Mouse (Mus musculus): ENCODE data around the gene Agbl4. TPM values are rescaled to one million over a fixed set of nuclear protein-coding genes. Genes with fewer than 3 reads are reported as not detected.

Gene Agbl4
- polyA plus RNA-seq, 1 experiment from 2014 or later, result 1.9 TPM

GRCm38 (mm10) chr4:111520006-111520405, 1122.5 kb downstream of the Agbl4 start:
- 99% methylated on average over 2 of the region's 2 CpGs for WGBS
- no peaks in the 10 kb centered on the region for H3K27me3 ChIP-seq

DNA sequence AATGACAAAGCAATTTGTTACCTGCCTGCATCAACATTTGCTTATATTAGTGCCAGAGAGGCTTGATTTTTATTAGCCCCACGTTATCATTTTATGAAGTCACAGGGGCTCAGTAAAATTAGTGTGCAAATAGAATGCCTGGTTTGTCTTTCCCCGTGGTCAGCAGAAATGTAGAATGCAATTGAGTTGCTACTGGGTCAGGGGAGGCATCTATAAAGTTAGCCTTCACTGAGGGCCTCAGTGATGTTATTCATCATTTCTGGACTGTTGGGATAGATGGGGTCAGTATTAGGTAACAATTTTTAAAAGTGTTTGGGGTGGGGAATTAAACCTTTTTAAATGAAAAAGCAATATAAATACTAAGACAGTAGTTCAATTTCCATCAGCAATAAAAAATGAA, 1125.5 kb downstream of the Agbl4 start:
- no peak for ATAC-seq (replicated peaks)
- Histone ChIP-seq H3K4me2 (replicated peaks) (no peak overlapping the region), H3K27me3 (no peaks in the 10 kb centered on the region), H3K9me3 (no peaks in the 10 kb centered on the region), H3K27ac (replicated peaks) (no peak overlapping the region), H3K9ac (replicated peaks) (no peak overlapping the region), H3K36me3 (no peaks in the 10 kb centered on the region), H3K4me3 (no peak overlapping the region), H3K4me1 (no peaks in the 10 kb centered on the region)
- 79% methylated on average over 2 of the region's 2 CpGs for WGBS

More at GRCm38 (mm10) chr4:111520006-111520405, 1122.5 kb downstream of the Agbl4 start:
- ATAC-seq (replicated peaks), result no peak
- H3K4me2 ChIP-seq (replicated peaks), result no peak overlapping the region
- no peak overlapping the region for H3K9ac ChIP-seq (replicated peaks)
- H3K4me3 ChIP-seq, result no peak overlapping the region
- H3K4me1 ChIP-seq, result no peaks in the 10 kb centered on the region
- no peaks in the 10 kb centered on the region for H3K9me3 ChIP-seq
- no peaks in the 10 kb centered on the region for H3K36me3 ChIP-seq
- H3K27ac ChIP-seq (replicated peaks), result no peak overlapping the region

DNA sequence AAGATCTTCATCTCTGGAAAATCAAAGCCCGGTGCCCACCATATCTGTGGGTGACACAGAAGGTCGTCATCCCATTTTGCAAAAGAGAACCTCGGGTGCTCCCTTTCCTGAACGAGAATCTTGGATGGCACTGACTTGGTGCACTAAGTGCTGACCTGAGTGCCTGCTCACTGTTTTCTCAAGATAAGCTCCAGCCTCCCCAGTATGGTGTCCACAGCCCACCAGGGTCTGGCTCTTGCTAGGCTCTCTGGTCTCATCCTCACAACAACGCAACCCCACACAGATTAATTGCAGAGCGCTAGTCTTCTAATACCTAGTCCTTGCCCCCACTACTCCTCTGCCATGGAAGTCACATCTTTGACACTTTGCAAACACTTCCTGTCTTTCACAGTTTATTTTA, 1131.5 kb downstream of the Agbl4 start:
- Histone ChIP-seq H3K9ac (replicated peaks) (no peak overlapping the region), H3K9me3 (no peaks in the 10 kb centered on the region), H3K36me3 (no peaks in the 10 kb centered on the region), H3K27ac (replicated peaks) (no peak overlapping the region), H3K4me3 (no peak overlapping the region), H3K27me3 (no peaks in the 10 kb centered on the region), H3K4me2 (replicated peaks) (no peak overlapping the region), H3K4me1 (no peaks in the 10 kb centered on the region)
- ATAC-seq (replicated peaks), result no peak
- WGBS, result 88% methylated on average over 6 of the region's 6 CpGs

DNA sequence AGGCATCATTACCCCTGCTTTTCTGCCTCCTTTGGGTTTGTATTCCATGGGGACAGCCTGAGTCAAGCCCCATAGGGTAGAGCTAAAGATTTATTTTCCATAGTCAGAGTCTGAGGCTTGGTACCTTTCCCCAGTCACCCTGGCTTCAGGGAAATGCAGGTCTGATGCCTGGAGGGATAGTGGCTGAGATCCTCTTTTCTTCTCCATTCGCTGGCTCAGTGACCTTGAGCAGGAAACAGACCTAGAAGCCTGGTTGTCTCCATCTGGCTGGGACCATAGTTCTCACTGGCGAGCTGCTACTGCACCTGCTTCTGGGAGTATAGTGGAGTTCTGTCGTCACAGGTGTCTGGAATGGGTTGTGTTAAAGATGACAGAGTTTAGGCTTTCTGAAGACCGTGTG, 1132.5 kb downstream of the Agbl4 start:
- 91% methylated on average over 4 of the region's 4 CpGs for WGBS
- Histone ChIP-seq H3K9ac (replicated peaks) (no peak overlapping the region), H3K4me1 (no peaks in the 10 kb centered on the region), H3K4me2 (replicated peaks) (no peak overlapping the region), H3K4me3 (no peak overlapping the region), H3K9me3 (no peaks in the 10 kb centered on the region), H3K27me3 (no peaks in the 10 kb centered on the region), H3K27ac (replicated peaks) (no peak overlapping the region), H3K36me3 (no peaks in the 10 kb centered on the region)
- ATAC-seq (replicated peaks), result no peak

DNA sequence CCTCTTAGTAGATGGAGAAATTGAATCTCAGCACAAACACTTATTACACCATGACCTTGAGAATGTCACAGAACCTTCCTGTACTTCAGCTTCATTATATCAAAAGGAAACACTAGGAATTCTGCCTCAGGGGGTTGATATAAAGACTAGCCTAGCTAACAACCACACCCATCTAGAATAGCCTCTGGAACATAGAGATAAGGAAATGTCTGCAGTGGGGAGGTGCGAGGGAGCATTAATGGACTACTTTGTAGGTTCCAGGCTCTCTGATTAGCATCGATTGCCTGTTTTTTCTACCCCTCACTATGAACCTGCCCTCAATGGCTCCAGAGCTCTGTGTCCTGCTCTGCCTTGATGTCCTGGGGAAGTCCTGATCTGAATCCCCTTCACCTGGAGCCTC, 1133.1 kb downstream of the Agbl4 start:
- 95% methylated on average over 2 of the region's 2 CpGs for WGBS
- Histone ChIP-seq H3K4me2 (replicated peaks) (no peak overlapping the region), H3K36me3 (no peaks in the 10 kb centered on the region)

GRCm38 (mm10) chr4:111544684-111545083, 1147.2 kb downstream of the Agbl4 start:
- Histone ChIP-seq H3K9me3 (no peaks in the 10 kb centered on the region), H3K4me2 (replicated peaks) (no peak overlapping the region), H3K36me3 (no peaks in the 10 kb centered on the region), H3K9ac (replicated peaks) (no peak overlapping the region), H3K4me3 (no peak overlapping the region), H3K27ac (replicated peaks) (no peak overlapping the region), H3K27me3 (no peaks in the 10 kb centered on the region), H3K4me1 (no peaks in the 10 kb centered on the region)
- ATAC-seq (replicated peaks), result no peak
- 79% methylated on average over 2 of the region's 2 CpGs for WGBS

More for the DNA sequence above, 1133.1 kb downstream of the Agbl4 start:
- H3K27me3 ChIP-seq, result no peaks in the 10 kb centered on the region
- no peak overlapping the region for H3K9ac ChIP-seq (replicated peaks)
- ATAC-seq (replicated peaks), result no peak
- no peak overlapping the region for H3K27ac ChIP-seq (replicated peaks)
- no peaks in the 10 kb centered on the region for H3K4me1 ChIP-seq
- no peaks in the 10 kb centered on the region for H3K9me3 ChIP-seq
- H3K4me3 ChIP-seq, result no peak overlapping the region

- Histone ChIP-seq H3K9me3 (no peaks in the 10 kb centered on the region), H3K4me1 (no peaks in the 10 kb centered on the region), H3K27me3 (no peaks in the 10 kb centered on the region), H3K4me2 (replicated peaks) (no peak overlapping the region), H3K27ac (replicated peaks) (no peak overlapping the region), H3K36me3 (no peaks in the 10 kb centered on the region), H3K9ac (replicated peaks) (no peak overlapping the region), H3K4me3 (no peak overlapping the region)
- 29% methylated on average over 7 of the region's 7 CpGs for WGBS
- ATAC-seq (replicated peaks), result no peak
These were observed 1148.5 kb downstream of the Agbl4 start for GRCm38 (mm10) chr4:111546009-111546408.

DNA sequence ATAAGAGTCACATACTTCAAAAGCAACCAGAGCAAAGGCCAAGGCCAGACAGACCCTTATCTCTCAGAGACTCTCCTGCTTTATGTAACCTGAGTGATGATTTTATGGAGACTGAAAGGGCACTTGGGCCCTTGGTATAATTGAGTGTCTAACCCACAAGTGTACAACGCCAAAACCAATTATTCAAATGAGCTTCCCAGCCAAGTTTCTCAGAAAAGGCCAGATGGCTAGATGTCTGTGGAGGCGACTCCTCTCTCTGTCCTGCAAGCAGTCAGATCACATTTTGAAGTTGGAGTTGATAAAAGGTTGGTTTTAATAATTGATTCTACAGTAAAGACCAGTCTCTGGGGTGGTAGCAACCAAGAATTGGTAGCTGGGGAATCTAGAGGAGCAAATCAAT, 1158.0 kb downstream of the Agbl4 start:
- no peak for ATAC-seq (replicated peaks)
- Histone ChIP-seq H3K27me3 (no peaks in the 10 kb centered on the region), H3K9me3 (no peaks in the 10 kb centered on the region), H3K4me2 (replicated peaks) (no peak overlapping the region), H3K36me3 (no peaks in the 10 kb centered on the region), H3K4me1 (no peaks in the 10 kb centered on the region), H3K27ac (replicated peaks) (no peak overlapping the region), H3K9ac (replicated peaks) (no peak overlapping the region), H3K4me3 (no peak overlapping the region)
- 74% methylated on average over 2 of the region's 2 CpGs for WGBS

DNA sequence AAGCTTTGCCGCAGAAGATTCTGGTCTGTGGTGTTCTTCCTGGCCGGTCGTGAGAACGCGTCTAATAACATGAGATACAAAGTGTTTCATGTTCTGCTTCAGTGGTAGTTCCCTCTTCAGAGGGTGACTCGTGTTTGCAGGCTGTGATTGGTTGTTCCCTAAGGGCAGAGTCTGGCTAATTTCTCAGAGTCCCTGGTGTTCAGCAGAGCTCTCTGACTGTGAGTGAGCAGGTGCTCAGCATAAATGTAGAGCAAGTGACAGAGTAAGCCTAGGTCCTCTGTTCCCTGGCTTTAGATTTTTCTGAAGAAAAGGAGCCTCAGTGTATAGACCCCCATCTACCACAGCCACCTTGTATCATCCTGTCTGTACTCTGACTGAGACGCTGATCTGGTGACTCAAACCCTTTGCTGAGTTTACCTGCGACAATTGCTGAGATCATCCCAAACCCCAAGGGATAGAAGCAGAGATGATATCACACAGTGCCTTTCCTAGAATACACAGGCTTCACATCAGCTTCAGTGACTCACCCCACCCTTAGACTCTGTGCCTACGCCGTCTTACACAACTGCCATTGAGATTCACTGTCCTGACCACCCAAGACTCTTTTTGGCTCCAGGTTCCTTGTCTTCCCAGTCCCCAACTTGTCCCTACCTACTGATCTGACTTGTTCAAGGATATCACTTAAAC, 1179.8 kb downstream of the Agbl4 start:
- no peak overlapping the region for H3K27ac ChIP-seq (replicated peaks)
- H3K9ac ChIP-seq (replicated peaks), result no peak overlapping the region
- no peaks in the 10 kb centered on the region for H3K9me3 ChIP-seq
- ATAC-seq (replicated peaks), result no peak
- 92% methylated on average over 10 of the region's 10 CpGs for WGBS
- H3K4me3 ChIP-seq, result no peak overlapping the region
- no peaks in the 10 kb centered on the region for H3K27me3 ChIP-seq
- H3K4me1 ChIP-seq, result peaks cover 10% of the 10 kb centered on the region
- H3K36me3 ChIP-seq, result no peaks in the 10 kb centered on the region
- H3K4me2 ChIP-seq (replicated peaks), result no peak overlapping the region

- Histone ChIP-seq H3K27ac (replicated peaks) (peak overlapping the region; percentile 15; the same call in 1 of the 2 replicates), H3K36me3 (no peaks in the 10 kb centered on the region)
- WGBS, result 20% methylated on average over 4 of the region's 4 CpGs
These were observed 1181.8 kb downstream of the Agbl4 start for GRCm38 (mm10) chr4:111579115-111579862.

DNA sequence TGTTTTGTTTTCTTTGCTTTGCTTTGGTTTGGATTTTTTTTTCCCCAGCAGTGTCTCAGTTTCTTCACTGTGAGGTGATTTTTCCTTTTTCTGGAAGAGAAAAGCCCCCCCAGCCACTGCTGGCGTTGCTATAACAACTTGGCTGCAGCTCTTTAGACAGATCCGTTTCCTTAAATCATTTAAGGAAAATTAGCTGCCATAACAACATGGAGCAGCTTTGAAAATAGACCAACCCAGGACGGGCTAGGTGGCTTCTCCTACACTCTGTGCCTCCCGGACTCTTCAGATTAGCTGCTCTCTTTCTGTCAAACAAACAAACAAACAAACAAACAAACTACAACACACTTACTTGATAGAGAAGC, 1182.4 kb downstream of the Agbl4 start:
- no peak overlapping the region for H3K4me3 ChIP-seq
- H3K4me1 ChIP-seq, result peaks cover 22% of the 10 kb centered on the region
- no peaks in the 10 kb centered on the region for H3K36me3 ChIP-seq
- 7% methylated on average over 4 of the region's 4 CpGs for WGBS
- no peak overlapping the region for H3K9ac ChIP-seq (replicated peaks)
- peak; percentile 41 for ATAC-seq (replicated peaks)
- no peaks in the 10 kb centered on the region for H3K27me3 ChIP-seq
- H3K27ac ChIP-seq (replicated peaks), result peak overlapping the region; percentile 15; the same call in 1 of the 2 replicates
- H3K4me2 ChIP-seq (replicated peaks), result no peak overlapping the region
- no peaks in the 10 kb centered on the region for H3K9me3 ChIP-seq

More at GRCm38 (mm10) chr4:111579115-111579862, 1181.8 kb downstream of the Agbl4 start:
- H3K9ac ChIP-seq (replicated peaks), result no peak overlapping the region
- no peaks in the 10 kb centered on the region for H3K9me3 ChIP-seq
- peak; percentile 76 for ATAC-seq (replicated peaks)
- H3K4me3 ChIP-seq, result no peak overlapping the region
- no peak overlapping the region for H3K4me2 ChIP-seq (replicated peaks)
- H3K4me1 ChIP-seq, result peaks cover 19% of the 10 kb centered on the region
- H3K27me3 ChIP-seq, result no peaks in the 10 kb centered on the region

DNA sequence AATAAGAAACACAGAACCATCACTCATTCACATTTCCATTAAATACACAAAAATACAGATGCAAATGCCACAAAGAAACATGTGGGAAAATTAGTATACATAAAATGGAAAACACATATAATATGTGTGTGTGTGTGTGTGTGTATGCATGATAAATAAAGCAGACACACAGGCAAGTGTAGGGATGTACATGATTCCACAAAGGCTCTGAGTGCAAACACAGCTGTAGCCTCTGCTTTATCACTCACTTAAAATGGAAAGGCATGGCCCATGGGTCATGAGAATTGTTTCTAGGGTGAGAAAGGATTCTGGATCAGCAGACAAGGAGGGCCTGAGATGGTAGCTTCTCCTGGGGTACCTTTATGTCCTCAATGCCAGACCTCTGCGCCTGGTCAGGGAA, 1182.8 kb downstream of the Agbl4 start:
- no peak overlapping the region for H3K4me2 ChIP-seq (replicated peaks)
- 95% methylated on average over 1 of the region's 1 CpGs for WGBS
- H3K4me1 ChIP-seq, result peaks cover 22% of the 10 kb centered on the region
- H3K9me3 ChIP-seq, result no peaks in the 10 kb centered on the region
- H3K9ac ChIP-seq (replicated peaks), result no peak overlapping the region
- no peak overlapping the region for H3K27ac ChIP-seq (replicated peaks)
- H3K4me3 ChIP-seq, result no peak overlapping the region
- 0 out of 2 replicates have a peak, but pooled peaks have one; percentile 36 for ATAC-seq (replicated peaks)
- H3K27me3 ChIP-seq, result no peaks in the 10 kb centered on the region
- H3K36me3 ChIP-seq, result no peaks in the 10 kb centered on the region

All from forebrain, embryonic 15.5 days (tissue).